Mouse (Mus musculus) frontal cortex, postnatal 10 days (tissue): Measurements from ENCODE around the gene Pitpnb.

Experiments used
- DNase-seq, 2 experiments: peaks; one replicate each; pipeline ENCODE4 v3.0.0; 2022; ENCODE audit warnings: low spot score in 2 of 2, mixed read lengths in 1 of 2

Pitpnb gene

DNA sequence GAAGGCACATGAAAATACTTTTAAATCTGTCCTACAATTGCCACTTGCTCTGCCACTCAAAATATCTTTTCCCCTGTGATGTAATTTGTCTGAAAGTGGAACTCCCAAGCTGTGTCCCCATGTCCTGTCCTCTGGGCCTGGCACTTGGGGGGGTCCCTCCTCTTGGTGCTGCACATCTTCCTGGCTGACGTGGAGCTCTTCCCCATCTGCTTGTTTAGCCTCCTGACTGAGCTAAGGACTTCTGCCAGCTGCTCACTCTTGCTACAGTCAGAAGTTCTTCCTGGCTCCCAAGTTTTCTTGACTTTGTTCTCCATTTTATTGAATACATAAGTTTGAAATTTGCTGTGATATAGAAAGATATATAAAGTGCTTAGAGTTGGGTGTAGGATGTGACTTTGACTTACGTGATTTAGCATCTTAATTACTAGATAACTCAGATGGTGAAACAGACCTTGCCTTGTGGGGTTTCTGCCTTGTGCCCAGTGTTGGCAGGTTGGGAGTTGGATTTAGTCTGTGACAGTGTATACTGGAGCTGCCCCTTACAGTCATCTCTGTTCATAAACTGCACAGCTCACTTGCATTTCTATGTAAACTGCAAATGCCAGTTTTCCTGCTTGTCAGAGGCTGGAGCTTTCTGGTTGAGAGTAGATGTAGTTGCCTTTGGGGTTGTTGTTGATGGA, 14.3 kb downstream of the Pitpnb start:
- no peak for DNase-seq

DNA sequence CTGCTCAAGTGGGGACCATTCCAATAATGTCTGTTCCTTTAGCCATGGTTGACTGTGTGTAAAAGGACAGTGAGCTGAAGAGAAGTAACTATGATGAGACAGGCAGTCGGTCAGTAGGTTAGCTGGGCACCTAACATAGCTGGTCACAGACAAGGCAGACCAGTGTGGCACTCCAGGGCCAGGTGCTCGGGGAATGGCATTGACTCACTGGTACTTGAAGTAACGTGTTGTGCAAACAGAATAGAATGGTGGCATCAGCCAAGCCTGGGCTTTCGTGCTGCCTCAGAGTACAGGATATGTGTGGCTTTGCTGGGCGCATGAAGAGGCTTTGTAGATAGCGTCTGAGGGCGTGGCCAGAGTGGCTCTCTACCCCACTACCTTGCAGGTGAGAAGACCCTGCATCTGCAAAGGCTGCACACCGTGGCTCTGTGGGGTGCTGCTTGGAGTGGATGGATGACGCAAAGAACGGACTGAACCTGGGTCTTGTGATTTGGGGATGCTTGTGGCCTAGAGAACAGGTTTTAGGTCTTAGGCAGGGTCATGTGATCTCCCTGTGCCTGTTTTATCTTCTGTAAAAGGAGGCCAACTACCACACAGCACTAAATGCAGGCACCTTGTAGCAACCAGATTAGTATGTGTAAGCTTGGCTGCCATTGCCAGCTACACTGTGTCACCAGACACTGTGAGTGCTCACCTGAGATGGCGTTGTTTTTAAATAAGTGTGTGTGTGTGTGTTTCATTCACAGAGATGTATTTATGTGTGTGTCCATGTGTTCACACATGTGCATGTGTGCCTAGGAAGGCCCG, 26.5 kb downstream of the Pitpnb start:
- no peak for DNase-seq

DNA sequence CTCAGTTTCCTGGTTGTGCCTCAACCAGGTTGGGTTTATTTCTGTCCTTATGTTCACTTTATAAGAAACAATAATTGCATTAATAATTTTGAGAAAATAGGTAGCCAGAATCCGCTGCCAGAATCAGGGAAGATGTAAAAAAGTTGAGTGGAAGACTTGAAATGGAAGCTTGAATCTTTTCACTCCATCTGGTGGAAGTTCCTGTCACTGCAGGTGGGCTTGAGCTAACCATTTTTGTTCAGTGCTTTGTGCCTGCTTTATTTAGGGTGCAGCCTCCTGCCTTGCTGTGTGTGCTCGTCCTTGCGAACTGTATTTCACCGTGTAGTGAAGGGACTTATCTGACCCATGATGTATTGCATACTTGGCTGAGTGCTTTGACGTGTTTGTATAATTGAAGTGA, 30.0 kb downstream of the Pitpnb start:
- no peak for DNase-seq

DNA sequence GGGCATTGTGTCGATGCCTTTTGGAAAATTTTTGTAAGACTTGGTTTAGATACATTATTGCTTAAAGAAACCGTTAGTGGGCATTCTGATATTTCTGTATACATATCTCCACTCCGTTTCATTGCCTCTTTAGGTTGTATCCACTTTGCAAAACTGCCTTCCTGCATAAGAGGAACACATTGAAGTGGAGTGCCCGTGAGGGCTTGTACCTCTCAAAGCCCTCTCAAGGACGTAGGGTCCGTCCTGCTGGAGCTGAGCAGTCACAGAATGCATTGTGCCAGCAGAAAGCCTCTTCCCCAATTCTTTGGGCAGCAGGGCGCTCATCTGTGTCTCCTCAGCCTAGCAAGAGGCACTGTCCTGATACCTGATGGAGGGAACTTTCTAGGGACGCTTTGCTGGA, 30.5 kb downstream of the Pitpnb start:
- no peak for DNase-seq

DNA sequence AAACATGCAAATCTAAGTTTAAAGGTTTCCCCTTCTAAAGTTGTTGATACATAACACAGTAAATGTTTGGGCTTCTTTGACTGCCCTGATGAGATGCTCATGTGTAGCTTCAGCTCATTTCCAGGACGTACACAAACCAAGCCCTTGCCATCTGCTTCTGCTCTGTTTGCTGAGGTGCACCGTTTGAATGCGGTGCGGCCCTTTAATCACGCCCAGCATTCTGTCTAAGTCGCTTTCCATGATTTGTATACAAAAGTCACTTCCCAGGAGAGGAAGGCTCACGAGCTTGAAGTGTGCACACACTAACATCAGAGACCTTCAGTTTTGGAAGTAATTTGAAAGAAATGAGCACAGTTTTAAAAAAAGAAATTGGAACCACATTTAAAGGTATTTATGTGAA, 31.3 kb downstream of the Pitpnb start:
- DNase-seq = no peak

DNA sequence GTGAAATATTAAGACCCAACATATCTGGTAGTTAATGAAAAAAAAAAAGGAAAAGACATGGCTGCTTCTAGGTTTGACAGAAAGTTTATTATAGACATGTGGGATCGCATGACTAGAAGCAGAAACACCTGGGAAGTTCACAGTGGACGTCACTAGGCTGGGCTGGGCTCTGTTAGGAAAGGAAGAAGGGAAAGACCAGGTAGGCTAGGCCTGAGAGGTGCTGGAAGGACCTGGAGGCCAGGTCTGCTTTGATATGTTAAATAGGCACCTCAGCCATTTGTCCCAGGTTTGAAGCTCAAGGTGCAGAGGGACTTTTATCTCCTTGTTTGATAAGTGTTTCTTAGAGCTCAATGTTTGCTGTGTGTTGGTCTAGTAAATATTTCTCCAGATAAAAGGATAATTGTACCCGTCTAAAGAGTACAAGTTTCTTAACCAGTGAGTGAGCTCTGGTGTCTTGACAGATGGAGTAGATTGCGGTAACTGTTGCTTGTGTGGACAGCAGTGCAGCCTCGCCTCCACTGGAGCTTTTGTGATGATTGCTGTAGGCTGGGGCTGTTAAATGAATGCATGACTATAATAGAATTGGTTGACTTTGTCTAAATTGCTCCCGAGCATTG, 33.0 kb downstream of the Pitpnb start:
- DNase-seq = no peak

DNA sequence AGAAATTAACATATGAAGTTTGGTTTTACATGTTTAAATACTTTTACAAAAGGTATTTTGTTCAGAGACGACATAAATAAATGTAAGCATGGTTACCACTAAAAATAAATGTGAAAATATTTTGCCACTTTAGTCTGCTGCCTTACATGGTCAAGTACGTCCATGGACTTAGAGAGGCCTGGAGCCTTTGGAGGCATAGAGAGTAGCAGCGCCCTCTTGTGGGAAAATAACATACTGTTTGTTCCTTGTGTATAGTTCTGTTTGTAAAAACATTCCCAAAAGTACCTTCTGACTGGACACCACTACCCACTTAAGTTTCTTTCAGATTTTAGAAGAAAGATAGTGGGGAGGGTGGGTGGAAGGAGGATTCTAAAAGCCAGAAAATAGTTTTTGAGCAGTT, 34.0 kb downstream of the Pitpnb start:
- DNase-seq = no peak

DNA sequence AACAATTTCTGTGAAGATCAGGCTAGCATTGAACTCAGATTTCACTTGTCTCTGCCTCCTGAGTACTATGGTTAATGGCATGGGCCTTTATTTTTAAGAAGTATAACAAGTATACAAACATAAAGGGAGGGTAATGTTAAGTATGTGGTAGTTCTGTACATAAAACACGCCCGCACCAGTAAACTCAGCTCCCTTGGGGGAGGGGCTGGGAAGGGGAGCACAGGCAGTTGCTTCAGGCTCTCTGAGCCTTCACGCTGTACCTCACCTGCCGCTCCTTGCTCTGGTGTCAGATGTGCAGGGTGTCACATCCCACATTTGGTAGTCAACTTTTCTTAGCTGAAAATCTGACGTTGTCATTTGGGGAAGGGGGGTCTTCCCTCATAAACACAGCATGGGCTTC, 35.6 kb downstream of the Pitpnb start:
- DNase-seq = no peak

DNA sequence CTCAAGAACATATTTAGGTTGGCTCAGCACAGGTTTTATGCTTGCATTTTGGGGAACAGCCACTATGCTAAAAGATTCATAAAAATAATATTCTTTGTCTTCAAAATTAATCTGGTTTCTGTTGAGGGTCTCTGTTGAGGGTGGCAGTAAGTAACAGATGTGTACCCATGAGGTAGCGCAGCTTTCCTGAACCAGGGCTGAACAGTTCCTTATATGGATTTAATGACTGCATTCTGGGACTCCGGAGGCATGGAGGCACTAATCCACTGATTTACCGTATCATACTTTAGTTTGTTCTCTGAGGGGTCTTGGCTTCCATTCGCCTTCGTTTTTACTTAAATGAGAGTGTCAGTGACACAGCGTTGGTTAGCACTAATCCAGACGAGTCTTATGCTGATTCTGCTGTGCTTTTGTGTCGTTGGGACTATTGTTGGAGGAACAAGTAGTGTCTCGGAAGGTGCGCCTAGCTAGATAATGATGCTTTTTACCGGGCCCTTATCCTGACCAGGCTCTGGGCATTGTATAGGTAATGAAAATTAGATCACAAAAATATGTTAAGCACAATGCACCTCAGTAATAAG, 37.5 kb downstream of the Pitpnb start:
- DNase-seq = no peak

DNA sequence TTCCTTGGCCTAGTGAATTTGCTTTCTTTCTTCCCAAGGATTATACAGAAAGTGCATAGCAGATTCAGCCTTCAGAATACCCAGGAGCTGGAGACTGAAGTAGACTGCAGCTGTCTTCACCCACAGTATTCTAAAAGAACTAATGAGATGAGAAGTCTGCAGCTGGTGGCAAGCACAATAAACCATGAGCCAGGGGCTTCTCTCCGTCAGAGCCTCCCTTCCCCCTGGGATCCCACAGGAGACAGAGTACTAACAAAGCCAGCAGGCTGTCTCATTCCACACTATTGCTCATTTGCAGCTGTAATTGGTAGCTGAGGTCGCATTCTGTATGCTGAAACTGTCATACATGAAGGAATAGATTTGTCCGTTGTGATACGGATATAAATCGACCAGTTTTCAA, 38.0 kb downstream of the Pitpnb start:
- no peak for DNase-seq

DNA sequence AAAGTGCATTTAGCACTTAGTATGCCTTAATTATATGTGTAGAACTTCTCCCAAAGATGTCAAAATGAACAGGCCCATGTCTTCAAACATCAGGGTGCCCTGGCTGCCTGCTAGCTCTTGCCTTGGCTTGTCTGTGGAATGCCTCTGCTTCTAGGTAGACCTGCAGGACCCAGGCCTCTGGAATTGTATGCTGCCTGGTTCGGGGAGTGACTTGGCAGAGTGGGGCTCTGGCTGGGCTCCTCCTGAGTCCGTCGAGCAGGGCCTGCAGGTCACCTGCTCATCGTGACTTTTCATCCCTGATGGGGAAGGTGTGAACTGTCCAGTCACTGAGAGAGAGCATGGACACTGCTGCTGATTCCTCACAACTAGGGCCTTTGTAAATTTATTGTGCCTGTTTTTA, 45.1 kb downstream of the Pitpnb start:
- DNase-seq = no peak

DNA sequence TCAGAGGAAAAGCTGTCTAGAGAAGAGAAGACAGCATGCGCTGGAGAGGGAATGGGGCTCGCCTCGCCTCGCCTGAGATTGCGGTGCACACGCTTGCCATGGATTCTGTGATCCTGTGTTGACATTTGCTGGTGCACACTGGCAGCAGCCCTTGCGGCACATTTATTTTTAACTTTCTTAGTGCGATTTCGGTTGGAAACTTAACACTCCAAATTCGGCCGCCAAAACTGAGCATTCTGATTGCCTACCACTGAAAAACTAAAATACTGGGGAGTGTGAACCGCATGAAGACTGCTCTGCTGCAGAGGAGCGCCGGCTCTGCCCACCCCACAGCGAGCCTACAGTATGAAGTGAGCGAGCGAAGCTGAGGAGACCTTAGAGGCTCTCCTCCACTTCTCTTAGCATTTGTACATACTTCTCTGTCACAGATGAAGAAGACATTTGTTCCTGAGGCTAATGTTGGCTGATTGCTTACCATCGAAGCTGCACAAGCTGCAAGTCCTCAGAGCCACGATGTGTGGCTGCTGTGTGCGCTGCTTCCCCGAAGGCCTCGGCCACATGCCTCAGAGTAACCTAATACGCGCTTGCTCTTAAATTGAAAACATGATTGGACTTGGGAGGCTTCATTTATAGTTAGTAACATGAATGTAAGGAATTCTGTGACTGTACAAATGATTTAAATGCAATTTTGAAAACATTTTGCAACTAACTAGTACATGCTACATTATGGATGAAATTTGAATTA, 45.9 kb downstream of the Pitpnb start:
- no peak for DNase-seq

DNA sequence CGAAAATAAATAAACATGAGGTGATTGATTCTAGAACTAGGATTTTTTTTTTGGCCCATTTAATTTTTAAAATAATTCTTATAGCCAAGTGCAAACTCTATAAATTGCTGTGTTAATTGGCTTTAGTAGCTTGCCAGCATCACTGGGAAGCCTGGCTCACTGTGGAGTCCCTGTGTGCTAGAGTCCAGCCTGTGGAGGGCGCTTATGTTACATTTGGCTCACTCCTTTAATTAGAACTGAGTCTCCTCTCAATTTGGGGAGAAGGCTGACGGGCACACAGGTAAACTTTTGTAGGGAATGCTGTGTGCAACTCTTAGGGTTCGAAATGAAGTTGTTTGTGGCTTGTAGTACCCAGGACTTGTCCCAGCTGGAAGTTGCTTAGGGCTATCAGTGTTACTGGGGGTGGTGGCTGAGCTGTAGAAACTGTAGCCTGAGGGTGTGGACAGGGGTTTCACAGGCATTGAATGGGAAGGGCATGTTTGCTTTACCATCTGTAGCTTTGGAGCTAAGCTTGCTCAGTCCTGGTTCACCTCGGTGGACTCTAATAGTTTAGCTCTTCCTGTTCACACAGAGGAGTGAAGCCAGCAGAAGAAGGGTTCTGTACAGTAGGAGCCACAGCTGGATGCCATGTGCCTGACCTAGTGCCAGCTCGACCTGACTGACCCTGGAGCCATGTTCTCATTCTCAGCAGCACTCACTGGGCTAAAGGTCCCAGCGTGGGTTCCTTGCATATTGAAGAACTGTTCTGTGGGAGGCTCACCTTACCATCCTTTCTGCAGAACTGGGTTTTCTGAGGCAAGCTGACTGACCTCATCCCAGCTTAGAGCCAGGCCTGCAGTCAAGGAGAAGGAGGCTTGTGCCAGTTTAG, 47.8 kb downstream of the Pitpnb start:
- DNase-seq = no peak

DNA sequence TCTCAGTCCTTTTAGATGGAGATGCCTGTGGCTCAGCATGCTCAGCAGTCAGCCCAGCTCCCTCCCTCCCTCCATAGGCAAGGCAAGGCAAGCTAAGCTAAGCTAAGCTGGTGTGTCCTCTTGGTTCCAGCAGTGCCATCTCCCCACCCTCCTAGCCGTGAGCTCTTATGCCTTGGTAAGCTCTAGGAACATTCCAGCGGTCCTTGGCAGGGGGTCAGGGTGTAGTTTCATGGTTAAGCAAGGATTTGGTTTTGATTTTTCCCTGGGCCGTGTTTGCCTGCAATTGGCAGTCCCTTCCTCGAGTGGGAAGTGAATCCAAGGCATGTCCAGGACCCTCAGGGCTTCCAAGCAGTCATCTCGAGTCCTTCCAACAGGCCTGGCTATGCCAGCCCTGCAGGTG, 52.8 kb downstream of the Pitpnb start:
- no peak for DNase-seq

DNA sequence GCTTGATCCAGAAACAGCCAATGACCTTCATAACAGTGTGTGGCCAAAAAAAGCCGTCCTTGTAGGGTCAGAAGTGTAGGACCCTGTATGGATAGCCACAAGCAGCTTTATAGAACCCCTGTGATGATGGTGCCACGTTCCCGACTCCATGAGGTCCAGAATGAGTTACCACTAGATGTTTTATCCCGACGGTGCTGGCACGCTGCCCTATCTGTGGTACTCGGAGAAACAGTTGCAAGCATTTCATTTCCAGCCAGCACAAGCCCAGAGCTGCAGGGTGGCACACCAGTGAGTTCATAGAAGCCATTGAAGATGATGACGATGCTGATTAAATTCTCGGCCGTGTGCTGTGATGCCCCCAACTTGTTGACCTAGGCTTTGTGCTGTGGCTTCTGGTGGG, 60.3 kb downstream of the Pitpnb start:
- DNase-seq = no peak

DNA sequence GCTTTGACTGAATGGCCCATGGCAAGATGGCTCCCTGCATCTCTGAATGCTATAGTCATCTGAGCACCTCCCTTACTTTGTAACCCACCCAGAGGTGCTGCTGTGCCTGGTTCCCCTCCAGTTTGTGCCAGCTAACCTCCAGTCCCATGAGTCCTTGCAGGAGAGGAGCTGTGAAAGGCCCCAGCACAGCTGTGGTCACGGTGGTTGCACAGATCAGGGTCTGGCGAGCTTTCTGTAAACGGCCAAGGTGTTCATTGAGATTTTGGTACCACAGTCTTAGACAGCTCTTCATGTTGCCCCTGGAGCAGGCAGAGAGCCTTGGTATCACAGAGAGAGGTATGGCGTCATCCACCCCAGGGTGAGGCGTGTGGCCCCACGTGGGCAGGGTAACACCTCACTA, 60.9 kb downstream of the Pitpnb start:
- no peak for DNase-seq

DNA sequence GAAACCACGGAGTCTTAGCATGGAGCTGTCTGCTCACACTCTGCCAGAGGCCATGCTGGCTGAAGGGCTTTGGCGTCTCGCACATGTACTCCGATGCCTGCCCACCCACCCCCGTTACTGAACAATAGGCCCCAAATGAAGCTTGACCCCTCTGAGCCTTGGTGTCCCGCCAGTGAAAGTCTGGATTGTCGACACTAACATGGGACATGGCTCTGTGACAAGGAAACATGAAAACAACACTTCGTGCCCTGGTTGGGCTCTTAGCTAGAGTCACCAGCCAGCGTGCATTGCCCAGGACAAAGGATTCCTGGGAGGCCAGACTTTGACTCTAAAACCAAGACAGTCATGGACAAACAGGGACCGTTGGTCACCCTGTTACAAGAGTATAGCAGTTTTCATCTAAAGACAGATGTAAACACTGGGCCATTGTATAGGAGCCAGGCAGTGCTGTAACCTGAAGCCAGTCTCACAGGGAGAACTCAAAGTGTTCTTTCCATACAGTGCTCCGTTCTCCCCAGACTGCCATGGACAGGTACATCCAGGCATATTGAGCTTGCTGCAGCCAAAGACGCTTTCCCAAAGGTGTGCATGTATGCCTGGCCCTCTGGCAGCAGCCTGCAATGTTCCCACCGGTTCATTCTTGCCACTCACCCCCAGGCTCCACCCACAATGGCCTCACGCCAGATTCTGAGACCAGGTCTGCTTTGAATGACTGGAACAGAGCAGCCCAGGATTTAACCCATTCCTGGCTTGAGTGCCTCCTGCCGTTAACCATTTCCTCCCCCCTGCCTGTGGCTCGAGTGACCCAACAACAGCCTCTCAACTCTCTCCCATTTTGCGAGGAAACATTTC, 63.0 kb downstream of the Pitpnb start:
- DNase-seq = peak in 1 of 2 experiments; percentile 54

DNA sequence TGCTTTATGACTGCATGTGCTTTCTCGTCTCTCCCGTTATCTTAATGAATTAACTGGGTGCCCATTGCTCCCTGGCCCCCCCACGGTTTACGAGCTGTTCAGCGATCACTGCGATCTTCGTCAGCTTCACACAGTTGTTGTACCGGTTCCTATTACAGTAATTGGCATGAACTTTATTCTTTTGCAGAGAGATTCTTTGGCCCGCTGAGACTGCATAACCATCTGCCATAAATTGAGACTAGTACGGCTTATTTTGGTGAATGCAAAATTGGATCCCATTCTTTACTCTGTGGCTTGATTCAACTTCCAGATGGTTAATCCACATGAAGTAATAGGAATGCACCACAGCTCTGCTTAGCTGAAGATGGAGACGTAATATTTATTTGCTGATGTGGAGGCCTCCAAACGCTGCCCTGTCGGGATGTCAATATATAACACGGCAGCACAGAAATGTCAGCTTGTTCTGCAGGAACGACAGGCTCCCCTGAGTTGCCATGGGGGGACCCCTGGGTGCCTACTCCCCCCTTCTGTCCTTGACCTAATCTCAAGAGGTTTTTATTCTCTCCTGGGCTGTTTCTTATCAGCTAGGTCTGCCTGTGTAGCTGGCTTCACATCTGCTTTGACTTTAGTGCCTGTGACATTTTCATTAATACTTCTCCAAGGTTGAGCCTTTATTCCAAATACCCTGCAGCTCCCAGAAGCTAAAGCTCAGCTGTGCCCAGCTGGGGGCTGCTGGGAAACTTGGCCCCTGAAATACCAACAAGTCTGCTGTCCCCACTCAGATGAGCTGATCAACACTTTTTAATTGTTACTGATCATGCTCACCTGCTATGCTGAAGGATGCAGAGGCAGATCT, 63.9 kb downstream of the Pitpnb start:
- DNase-seq = no peak

DNA sequence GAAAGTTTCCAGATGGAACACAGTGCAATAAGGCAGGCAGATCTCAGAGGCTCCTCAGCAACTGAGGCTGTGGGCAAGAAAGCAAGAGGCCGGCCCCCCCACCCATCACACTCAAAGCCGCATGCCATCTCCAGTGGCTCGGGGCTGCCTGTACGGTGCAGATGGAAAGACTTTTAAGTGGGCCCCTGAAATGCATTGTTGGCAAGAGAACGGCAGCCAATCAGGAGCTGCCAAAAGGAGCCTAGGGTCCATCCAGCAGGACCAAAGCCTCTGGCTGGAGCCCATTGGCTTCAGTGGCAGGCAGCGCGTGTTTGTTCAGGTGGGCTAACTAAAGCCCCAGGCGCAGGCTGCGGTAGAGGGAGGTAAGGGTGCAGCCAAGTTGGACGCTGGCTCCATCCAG, 65.2 kb downstream of the Pitpnb start:
- DNase-seq = no peak
